Mouse (Mus musculus): ENCODE results near the gene Rngtt.
"Not testable (repeated sequence)": the region's sequence is repeated elsewhere in the genome, so short reads cannot be mapped to it uniquely, and the experiment has no call there.

Rngtt gene

GRCm38 (mm10) chr4:33314150-33314549 lies 4.0 kb downstream of the Rngtt start:
- not testable (repeated sequence) for DNase-seq

GRCm38 (mm10) chr4:33315840-33316239 lies 5.7 kb downstream of the Rngtt start:
- DNase-seq = no peak

- no peak for DNase-seq
These were observed 21.0 kb downstream of the Rngtt start for GRCm38 (mm10) chr4:33331147-33331546.

GRCm38 (mm10) chr4:33332956-33333455 lies 22.9 kb downstream of the Rngtt start:
- no peak for DNase-seq

GRCm38 (mm10) chr4:33337999-33338398 lies 27.9 kb downstream of the Rngtt start:
- DNase-seq = no peak

- DNase-seq = no peak
These were observed 33.0 kb downstream of the Rngtt start for GRCm38 (mm10) chr4:33342877-33343731.

- DNase-seq = no peak
These were observed 33.6 kb downstream of the Rngtt start for GRCm38 (mm10) chr4:33343732-33344057.

GRCm38 (mm10) chr4:33363451-33363850 lies 53.3 kb downstream of the Rngtt start:
- DNase-seq = no peak

- no peak for DNase-seq
These were observed 64.8 kb downstream of the Rngtt start for GRCm38 (mm10) chr4:33374916-33375315.

GRCm38 (mm10) chr4:33377642-33378041 lies 67.5 kb downstream of the Rngtt start:
- DNase-seq = no peak

- no peak for DNase-seq
These were observed 68.8 kb downstream of the Rngtt start for GRCm38 (mm10) chr4:33378894-33379293.

- DNase-seq = no peak
These were observed 78.8 kb downstream of the Rngtt start for GRCm38 (mm10) chr4:33388899-33389298.

GRCm38 (mm10) chr4:33390660-33391059 lies 80.5 kb downstream of the Rngtt start:
- no peak for DNase-seq

- DNase-seq = no peak
These were observed 83.3 kb downstream of the Rngtt start for GRCm38 (mm10) chr4:33393437-33393836.

GRCm38 (mm10) chr4:33396222-33397176 lies 86.4 kb downstream of the Rngtt start:
- peak; percentile 87 for DNase-seq

GRCm38 (mm10) chr4:33405723-33406293 lies 95.7 kb downstream of the Rngtt start:
- no peak for DNase-seq

GRCm38 (mm10) chr4:33413791-33414190 lies 103.7 kb downstream of the Rngtt start:
- no peak for DNase-seq

GRCm38 (mm10) chr4:33414781-33415180 lies 104.7 kb downstream of the Rngtt start:
- DNase-seq = no peak

- DNase-seq = no peak
These were observed 107.3 kb downstream of the Rngtt start for GRCm38 (mm10) chr4:33417391-33417790.

- no peak for DNase-seq
These were observed 109.5 kb downstream of the Rngtt start for GRCm38 (mm10) chr4:33419644-33420043.

GRCm38 (mm10) chr4:33428856-33429255 lies 118.7 kb downstream of the Rngtt start:
- DNase-seq = no peak

- DNase-seq = peak; percentile 9
These were observed 131.8 kb downstream of the Rngtt start for GRCm38 (mm10) chr4:33441864-33442263.

GRCm38 (mm10) chr4:33446265-33446664 lies 136.2 kb downstream of the Rngtt start:
- DNase-seq = no peak
